Mouse (Mus musculus): ENCODE results near the gene Mpv17l2. TPM values are rescaled to one million over a fixed set of nuclear protein-coding genes. Genes with fewer than 3 reads are reported as not detected.

The Mpv17l2 gene
- polyA plus RNA-seq, 1 experiment from 2014 or later = 38.3 TPM

DNA sequence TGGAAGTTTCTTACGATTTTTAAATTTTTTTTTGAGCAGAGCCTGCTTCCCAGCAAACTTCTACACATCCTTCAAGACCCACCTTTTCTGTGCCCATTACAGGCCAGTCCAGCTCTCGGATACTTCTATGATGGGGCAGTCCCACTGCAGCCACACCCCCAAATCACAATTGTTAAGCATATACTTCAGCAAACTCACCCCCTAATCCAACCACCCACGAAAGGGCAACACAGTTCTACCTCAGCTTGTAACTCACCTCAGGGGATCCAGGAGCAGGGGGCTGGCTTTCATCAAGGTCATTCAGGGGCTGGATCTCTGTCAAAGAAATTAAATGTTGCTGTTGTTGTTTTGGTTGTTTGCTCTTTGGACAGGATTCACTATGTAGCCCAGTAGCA, 26.3 kb upstream of the Mpv17l2 start:
- WGBS = 91% methylated on average over 3 of the region's 3 CpGs
- no peak for ATAC-seq (ENCODE audit: low FRiP score)
- no peak overlapping the region for H3K4me3 ChIP-seq
- H3K27ac ChIP-seq = no peak overlapping the region
- H3K9ac ChIP-seq = no peak overlapping the region
- no peak overlapping the region for H3K4me2 ChIP-seq (replicated peaks)
- peaks cover 29% of the 10 kb centered on the region for H3K4me1 ChIP-seq
- H3K36me3 ChIP-seq = peaks cover 64% of the 10 kb centered on the region
- peaks cover 3% of the 10 kb centered on the region; the same call in 1 of the 2 replicates for H3K27me3 ChIP-seq
- H3K9me3 ChIP-seq (replicated peaks) = no peaks in the 10 kb centered on the region

GRCm38 (mm10) chr8:70786291-70787050, 25.7 kb upstream of the Mpv17l2 start:
- no peak overlapping the region for H3K4me2 ChIP-seq (replicated peaks)
- no peak for ATAC-seq (ENCODE audit: low FRiP score)
- H3K27me3 ChIP-seq = peaks cover 3% of the 10 kb centered on the region; the same call in 1 of the 2 replicates
- 86% methylated on average over 25 of the region's 25 CpGs for WGBS
- no peak overlapping the region for H3K9ac ChIP-seq
- H3K4me3 ChIP-seq = no peak overlapping the region
- H3K9me3 ChIP-seq (replicated peaks) = no peaks in the 10 kb centered on the region
- H3K4me1 ChIP-seq = peaks cover 23% of the 10 kb centered on the region
- H3K36me3 ChIP-seq = peaks cover 65% of the 10 kb centered on the region
- no peak overlapping the region for H3K27ac ChIP-seq

DNA sequence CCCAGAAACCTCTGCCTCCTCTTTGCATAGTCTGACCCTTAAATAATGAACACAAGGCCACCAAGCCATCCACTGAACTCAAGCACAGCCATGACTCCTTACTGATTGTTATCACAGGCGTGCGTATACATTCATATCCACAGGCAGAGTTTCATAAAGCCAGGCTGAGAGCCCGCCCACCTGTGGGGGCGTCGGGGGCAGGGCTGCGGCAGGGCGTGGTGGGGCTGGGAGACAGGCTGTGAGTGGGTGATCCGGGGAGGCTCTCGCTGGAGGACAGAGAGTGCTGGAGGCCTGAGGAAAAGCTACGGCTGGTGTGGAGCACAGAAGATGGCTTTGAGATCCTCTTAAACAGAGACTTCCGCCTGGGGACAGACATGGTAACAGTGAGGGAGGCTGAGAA, 19.3 kb upstream of the Mpv17l2 start:
- Histone ChIP-seq H3K9ac (no peak overlapping the region), H3K4me3 (no peak overlapping the region), H3K27me3 (no peaks in the 10 kb centered on the region), H3K4me2 (replicated peaks) (no peak overlapping the region), H3K4me1 (peaks cover 22% of the 10 kb centered on the region), H3K9me3 (replicated peaks) (no peaks in the 10 kb centered on the region), H3K27ac (no peak overlapping the region), H3K36me3 (peaks cover 61% of the 10 kb centered on the region)
- 83% methylated on average over 11 of the region's 11 CpGs for WGBS
- ATAC-seq (ENCODE audit: low FRiP score) = no peak

DNA sequence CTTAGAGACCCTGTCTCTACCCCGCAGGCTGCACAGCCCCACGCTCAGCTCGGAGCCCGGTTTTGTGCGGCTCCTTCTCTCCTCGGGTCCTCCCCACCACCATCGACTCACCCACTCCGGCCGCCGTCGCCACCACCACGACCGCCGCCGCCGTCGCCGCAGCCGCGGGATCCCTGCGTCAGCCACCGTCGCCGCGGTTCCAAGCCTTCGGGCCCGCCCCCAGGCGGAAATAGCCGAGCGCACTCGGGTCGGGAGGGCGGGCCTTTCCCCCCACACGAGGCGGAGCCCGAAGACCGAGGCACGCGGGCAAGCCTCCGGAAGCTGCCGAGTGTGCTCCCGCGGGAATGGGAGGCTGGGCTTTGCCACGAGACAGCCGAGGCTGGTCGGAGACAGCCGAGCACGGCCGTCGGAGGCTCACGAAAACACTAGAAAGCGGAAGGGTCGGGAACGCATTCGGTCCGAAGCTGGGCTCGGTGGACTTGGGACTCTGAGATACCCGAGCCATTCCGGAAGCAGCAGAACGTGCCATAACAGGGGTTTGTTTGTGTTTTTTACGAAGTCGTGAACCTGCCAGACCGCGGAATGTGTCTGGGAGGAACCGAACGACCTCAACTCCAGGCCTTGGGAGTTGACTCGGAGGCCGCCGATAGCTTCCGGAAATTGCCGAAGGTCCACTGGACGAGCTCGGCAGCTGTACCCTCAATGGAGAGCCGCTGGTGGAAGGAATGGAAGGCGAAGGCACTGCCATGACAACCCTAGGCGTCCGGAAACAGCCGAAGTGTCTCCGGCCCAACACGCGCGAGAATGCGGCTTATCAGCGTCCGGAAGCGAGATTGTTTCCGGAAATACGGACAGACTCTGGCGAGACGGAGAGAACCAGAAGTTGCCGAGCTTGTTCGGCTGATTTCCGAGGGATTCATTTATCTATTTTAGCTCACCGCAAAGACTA, 16.0 kb upstream of the Mpv17l2 start, which contains the start of gene Pik3r2:
TSS of gene Pik3r2 (minus strand) at position 218 of the 949 bp plus-strand sequence.
- peak within 1 kb of the TSS; percentile 82 for H3K4me3 ChIP-seq
- ATAC-seq (ENCODE audit: low FRiP score) = peak; percentile 91
- under 1% methylated on average over 91 of the region's 94 CpGs for WGBS
- H3K4me2 ChIP-seq (replicated peaks) = peak within 1 kb of the TSS; percentile 90
- H3K4me1 ChIP-seq = peaks cover 42% of the 10 kb centered on the region
- no peaks in the 10 kb centered on the region for H3K9me3 ChIP-seq (replicated peaks)
- peaks cover 65% of the 10 kb centered on the region for H3K36me3 ChIP-seq
- peak within 1 kb of the TSS; percentile 96 for H3K27ac ChIP-seq
- H3K27me3 ChIP-seq = no peaks in the 10 kb centered on the region
- peak within 1 kb of the TSS; percentile 87 for H3K9ac ChIP-seq

GRCm38 (mm10) chr8:70775851-70776495, 15.2 kb upstream of the Mpv17l2 start:
- WGBS = 2% methylated on average over 32 of the region's 34 CpGs
- Histone ChIP-seq H3K4me2 (replicated peaks) (peak overlapping the region; percentile 90), H3K9ac (peak overlapping the region; percentile 87), H3K27ac (peak overlapping the region; percentile 96), H3K27me3 (no peaks in the 10 kb centered on the region), H3K4me1 (peaks cover 42% of the 10 kb centered on the region), H3K4me3 (peak overlapping the region; percentile 82), H3K36me3 (peaks cover 68% of the 10 kb centered on the region), H3K9me3 (replicated peaks) (no peaks in the 10 kb centered on the region)
- ATAC-seq (ENCODE audit: low FRiP score) = no peak; the same call in none of the 2 replicates

GRCm38 (mm10) chr8:70775227-70775626, 14.5 kb upstream of the Mpv17l2 start:
- Histone ChIP-seq H3K4me1 (peaks cover 42% of the 10 kb centered on the region), H3K4me2 (replicated peaks) (peak overlapping the region; percentile 90), H3K4me3 (peak overlapping the region; percentile 82), H3K9ac (peak overlapping the region; percentile 87), H3K27me3 (no peaks in the 10 kb centered on the region), H3K27ac (no peak overlapping the region), H3K36me3 (peaks cover 68% of the 10 kb centered on the region), H3K9me3 (replicated peaks) (no peaks in the 10 kb centered on the region)
- ATAC-seq (ENCODE audit: low FRiP score) = no peak
- 92% methylated on average over 5 of the region's 5 CpGs for WGBS

- Histone ChIP-seq H3K36me3 (peaks cover 68% of the 10 kb centered on the region), H3K4me2 (replicated peaks) (peak overlapping the region; percentile 90), H3K27me3 (no peaks in the 10 kb centered on the region), H3K9ac (peak overlapping the region; percentile 33; the same call in 1 of the 2 replicates), H3K27ac (no peak overlapping the region), H3K4me1 (peaks cover 42% of the 10 kb centered on the region), H3K4me3 (peak overlapping the region; percentile 82; the same call in 1 of the 2 replicates), H3K9me3 (replicated peaks) (no peaks in the 10 kb centered on the region)
- WGBS = 93% methylated on average over 18 of the region's 18 CpGs
- ATAC-seq (ENCODE audit: low FRiP score) = no peak
Measured at GRCm38 (mm10) chr8:70774740-70775139, 14.0 kb upstream of the Mpv17l2 start.

GRCm38 (mm10) chr8:70773833-70774232, 13.1 kb upstream of the Mpv17l2 start:
- no peaks in the 10 kb centered on the region for H3K9me3 ChIP-seq (replicated peaks)
- peak overlapping the region; percentile 90 for H3K4me2 ChIP-seq (replicated peaks)
- H3K4me1 ChIP-seq = peaks cover 42% of the 10 kb centered on the region
- peaks cover 63% of the 10 kb centered on the region for H3K36me3 ChIP-seq
- H3K27me3 ChIP-seq = no peaks in the 10 kb centered on the region
- H3K4me3 ChIP-seq = no peak overlapping the region
- 73% methylated on average over 9 of the region's 9 CpGs for WGBS
- no peak for ATAC-seq (ENCODE audit: low FRiP score)
- H3K27ac ChIP-seq = peak overlapping the region; percentile 30
- H3K9ac ChIP-seq = 0 out of 2 replicates have a peak overlapping the region, but pooled peaks have one; percentile 33

- no peak for ATAC-seq (ENCODE audit: low FRiP score)
- Histone ChIP-seq H3K36me3 (peaks cover 64% of the 10 kb centered on the region), H3K27me3 (no peaks in the 10 kb centered on the region), H3K9me3 (replicated peaks) (no peaks in the 10 kb centered on the region), H3K4me1 (peaks cover 40% of the 10 kb centered on the region), H3K4me2 (replicated peaks) (peak overlapping the region; percentile 90; the same call in 1 of the 2 replicates), H3K9ac (0 out of 2 replicates have a peak overlapping the region, but pooled peaks have one; percentile 33), H3K4me3 (no peak overlapping the region), H3K27ac (peak overlapping the region; percentile 23; the same call in 1 of the 2 replicates)
- WGBS = 91% methylated on average over 5 of the region's 5 CpGs
Measured at GRCm38 (mm10) chr8:70773410-70773809, 12.7 kb upstream of the Mpv17l2 start.

- Histone ChIP-seq H3K36me3 (peaks cover 65% of the 10 kb centered on the region), H3K4me2 (replicated peaks) (0 out of 2 replicates have a peak overlapping the region, but pooled peaks have one; percentile 90), H3K27me3 (no peaks in the 10 kb centered on the region; the same call in 1 of the 2 replicates), H3K4me3 (no peak overlapping the region), H3K9me3 (replicated peaks) (no peaks in the 10 kb centered on the region), H3K4me1 (peaks cover 35% of the 10 kb centered on the region), H3K9ac (0 out of 2 replicates have a peak overlapping the region, but pooled peaks have one; percentile 9), H3K27ac (no peak overlapping the region)
- no peak for ATAC-seq (ENCODE audit: low FRiP score)
- 93% methylated on average over 9 of the region's 9 CpGs for WGBS
Measured at GRCm38 (mm10) chr8:70772890-70773289, 12.1 kb upstream of the Mpv17l2 start.

- Histone ChIP-seq H3K36me3 (peaks cover 71% of the 10 kb centered on the region), H3K4me1 (peaks cover 30% of the 10 kb centered on the region), H3K4me2 (replicated peaks) (no peak overlapping the region), H3K27me3 (peaks cover 8% of the 10 kb centered on the region; the same call in 1 of the 2 replicates), H3K9ac (no peak overlapping the region), H3K4me3 (no peak overlapping the region), H3K27ac (no peak overlapping the region), H3K9me3 (replicated peaks) (no peaks in the 10 kb centered on the region)
- WGBS = 94% methylated on average over 13 of the region's 13 CpGs
- no peak for ATAC-seq (ENCODE audit: low FRiP score)
Measured at GRCm38 (mm10) chr8:70772075-70772474, 11.3 kb upstream of the Mpv17l2 start.

Measured in hindbrain, embryonic 12.5 days (tissue).